Mouse (Mus musculus) limb, embryonic 15.5 days (tissue): ENCODE measurements around the gene Sapcd1. TPM values are rescaled to one million over a fixed set of nuclear protein-coding genes. Genes with fewer than 3 reads are reported as not detected.
"Not testable (repeated sequence)": the region's sequence is repeated elsewhere in the genome, so short reads cannot be mapped to it uniquely, and the experiment has no call there.

Experiments used
- ATAC-seq: fragments of 200-750 bp; cut with Nextera tagmentation; 2 replicates; pipeline ENCODE4 v1.8.0; 2017; ENCODE audit warnings: low read depth, moderate TSS enrichment; ENCODE audit not compliant: insufficient number of reproducible peaks, low FRiP score, low TSS enrichment
- H3K27ac ChIP-seq: fragments of 300-500 bp; sonication (generic); 2 replicates; pipeline ENCODE4 v1.5.1; 2015; ENCODE audit warnings: moderate library complexity, mild to moderate bottlenecking, inconsistent platforms
- H3K27me3 ChIP-seq: fragments of 300-500 bp; sonication (generic); 2 replicates; pipeline ENCODE4 v1.6.1; 2015; ENCODE audit warnings: inconsistent platforms
- H3K36me3 ChIP-seq: fragments of 300-500 bp; sonication (generic); 2 replicates; pipeline ENCODE4 v1.6.1; 2015; ENCODE audit warnings: inconsistent platforms
- H3K4me1 ChIP-seq: fragments of 300-500 bp; sonication (generic); 2 replicates; pipeline ENCODE4 v1.6.1; 2015; ENCODE audit warnings: inconsistent platforms
- H3K4me2 ChIP-seq: fragments of 300-500 bp; sonication (generic); 2 replicates; pipeline ENCODE4 v1.6.1; 2015; ENCODE audit warnings: mild to moderate bottlenecking, inconsistent platforms
- H3K4me3 ChIP-seq: fragments of 300-500 bp; sonication (generic); 2 replicates; pipeline ENCODE4 v1.5.1; 2015; ENCODE audit warnings: mild to moderate bottlenecking, inconsistent platforms
- H3K9ac ChIP-seq: fragments of 300-500 bp; sonication (generic); 2 replicates; pipeline ENCODE4 v1.6.1; 2015; ENCODE audit warnings: inconsistent platforms
- H3K9me3 ChIP-seq: fragments of 300-500 bp; sonication (generic); 2 replicates; pipeline ENCODE4 v1.6.1; 2016; ENCODE audit warnings: inconsistent platforms
- WGBS: fragments of 180-500 bp; shearing (Covaris S2); methylation state at CpG from one replicate; pipeline ENCODE4 v1.1.7; 2015; 5-methylcytosine and 5-hydroxymethylcytosine counted together
- polyA plus RNA-seq: library from polyadenylated mRNA; unstranded; fragments of >200 nt; fragmentation: Nextera tagmentation; extraction: Ambion mirVana; gene quantifications from 2 replicates; pipeline ENCODE4 v1.2.1, GENCODE M21; 2015

Gene Sapcd1
- polyA plus RNA-seq, 1 experiment from 2014 or later = 9.4 TPM

DNA sequence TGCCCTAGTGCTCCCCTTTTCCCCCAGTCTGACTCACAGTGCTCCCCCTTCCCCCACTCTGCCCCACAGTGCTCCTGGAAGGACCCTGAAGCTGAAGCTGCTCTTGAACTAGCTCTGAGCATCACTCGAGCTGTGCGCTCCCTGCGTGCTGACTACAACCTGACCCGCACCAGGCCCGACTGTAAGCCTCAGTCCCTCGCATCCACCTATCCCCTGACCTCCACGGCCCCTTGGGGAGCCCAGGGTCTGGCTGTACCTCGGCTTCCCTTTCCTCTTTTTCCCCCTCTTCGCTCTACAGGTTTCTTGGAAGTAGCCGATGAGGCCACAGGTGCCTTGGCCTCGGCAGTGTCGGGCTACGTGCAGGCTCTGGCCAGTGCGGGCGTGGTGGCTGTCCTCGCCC, 12.5 kb downstream of the Sapcd1 start:
- Histone ChIP-seq H3K27ac (no peak overlapping the region), H3K36me3 (peaks cover 65% of the 10 kb centered on the region), H3K9me3 (no peaks in the 10 kb centered on the region), H3K4me1 (peaks cover 14% of the 10 kb centered on the region), H3K4me2 (no peak overlapping the region), H3K4me3 (no peak overlapping the region), H3K9ac (no peak overlapping the region), H3K27me3 (no peaks in the 10 kb centered on the region)
- ATAC-seq = no peak
- WGBS = 90% methylated on average over 16 of the region's 16 CpGs

- H3K36me3 ChIP-seq = peaks cover 84% of the 10 kb centered on the region
- no peaks in the 10 kb centered on the region for H3K9me3 ChIP-seq
- no peak overlapping the region for H3K27ac ChIP-seq
- ATAC-seq = no peak
- H3K27me3 ChIP-seq = no peaks in the 10 kb centered on the region
- no peak overlapping the region for H3K4me2 ChIP-seq
- peaks cover 14% of the 10 kb centered on the region for H3K4me1 ChIP-seq
- H3K4me3 ChIP-seq = no peak overlapping the region
- H3K9ac ChIP-seq = no peak overlapping the region
- WGBS = 83% methylated on average over 6 of the region's 6 CpGs
Measured at GRCm38 (mm10) chr17:35013221-35013620, 14.6 kb downstream of the Sapcd1 start.

GRCm38 (mm10) chr17:35012430-35012829, 15.4 kb downstream of the Sapcd1 start:
- no peak for ATAC-seq
- H3K27ac ChIP-seq = no peak overlapping the region
- no peak overlapping the region for H3K4me3 ChIP-seq

GRCm38 (mm10) chr17:35011440-35011839, 16.4 kb downstream of the Sapcd1 start:
- no peak for ATAC-seq
- H3K4me2 ChIP-seq = no peak overlapping the region
- H3K9me3 ChIP-seq = no peaks in the 10 kb centered on the region
- no peak overlapping the region for H3K27ac ChIP-seq
- no peaks in the 10 kb centered on the region for H3K27me3 ChIP-seq
- no peak overlapping the region for H3K4me3 ChIP-seq
- peaks cover 10% of the 10 kb centered on the region for H3K4me1 ChIP-seq
- peaks cover 98% of the 10 kb centered on the region for H3K36me3 ChIP-seq
- WGBS = 94% methylated on average over 8 of the region's 8 CpGs
- no peak overlapping the region for H3K9ac ChIP-seq

More at GRCm38 (mm10) chr17:35012430-35012829, 15.4 kb downstream of the Sapcd1 start:
- Histone ChIP-seq H3K36me3 (peaks cover 92% of the 10 kb centered on the region), H3K9ac (no peak overlapping the region), H3K4me1 (peaks cover 14% of the 10 kb centered on the region), H3K27me3 (no peaks in the 10 kb centered on the region), H3K9me3 (no peaks in the 10 kb centered on the region), H3K4me2 (no peak overlapping the region)
- 84% methylated on average over 13 of the region's 13 CpGs for WGBS

GRCm38 (mm10) chr17:35009586-35009985, 18.2 kb downstream of the Sapcd1 start:
- H3K36me3 ChIP-seq = peaks cover 95% of the 10 kb centered on the region
- H3K27me3 ChIP-seq = no peaks in the 10 kb centered on the region
- H3K27ac ChIP-seq = no peak overlapping the region
- H3K9ac ChIP-seq = no peak overlapping the region
- no peak overlapping the region for H3K4me3 ChIP-seq
- 87% methylated on average over 7 of the region's 7 CpGs for WGBS
- no peaks in the 10 kb centered on the region for H3K4me1 ChIP-seq
- no peak for ATAC-seq
- H3K4me2 ChIP-seq = no peak overlapping the region
- H3K9me3 ChIP-seq = no peaks in the 10 kb centered on the region

- ATAC-seq = no peak
- peaks cover 10% of the 10 kb centered on the region for H3K4me1 ChIP-seq
- peaks cover 81% of the 10 kb centered on the region for H3K36me3 ChIP-seq
- H3K9ac ChIP-seq = no peak overlapping the region
- no peak overlapping the region for H3K4me3 ChIP-seq
- WGBS = 94% methylated on average over 7 of the region's 7 CpGs
- H3K9me3 ChIP-seq = no peaks in the 10 kb centered on the region
- H3K4me2 ChIP-seq = no peak overlapping the region
- H3K27ac ChIP-seq = no peak overlapping the region
- no peaks in the 10 kb centered on the region for H3K27me3 ChIP-seq
Measured at GRCm38 (mm10) chr17:35007387-35007991, 20.3 kb downstream of the Sapcd1 start.

GRCm38 (mm10) chr17:35005902-35006301, 21.9 kb downstream of the Sapcd1 start:
- ATAC-seq, H3K27ac ChIP-seq, H3K9ac ChIP-seq, H3K4me2 ChIP-seq, H3K4me3 ChIP-seq, H3K27me3 ChIP-seq, H3K9me3 ChIP-seq: not testable (repeated sequence)
- Histone ChIP-seq H3K4me1 (peaks cover 18% of the 10 kb centered on the region), H3K36me3 (peaks cover 65% of the 10 kb centered on the region)
- 91% methylated on average over 5 of the region's 5 CpGs for WGBS

GRCm38 (mm10) chr17:35005158-35005557, 22.7 kb downstream of the Sapcd1 start:
- peaks cover 18% of the 10 kb centered on the region for H3K4me1 ChIP-seq
- H3K4me2 ChIP-seq = no peak overlapping the region
- ATAC-seq = no peak
- no peak overlapping the region for H3K4me3 ChIP-seq
- no peak overlapping the region for H3K27ac ChIP-seq
- WGBS = 92% methylated on average over 10 of the region's 10 CpGs
- H3K27me3 ChIP-seq = no peaks in the 10 kb centered on the region
- H3K36me3 ChIP-seq = peaks cover 57% of the 10 kb centered on the region
- H3K9ac ChIP-seq = no peak overlapping the region
- H3K9me3 ChIP-seq = no peaks in the 10 kb centered on the region

DNA sequence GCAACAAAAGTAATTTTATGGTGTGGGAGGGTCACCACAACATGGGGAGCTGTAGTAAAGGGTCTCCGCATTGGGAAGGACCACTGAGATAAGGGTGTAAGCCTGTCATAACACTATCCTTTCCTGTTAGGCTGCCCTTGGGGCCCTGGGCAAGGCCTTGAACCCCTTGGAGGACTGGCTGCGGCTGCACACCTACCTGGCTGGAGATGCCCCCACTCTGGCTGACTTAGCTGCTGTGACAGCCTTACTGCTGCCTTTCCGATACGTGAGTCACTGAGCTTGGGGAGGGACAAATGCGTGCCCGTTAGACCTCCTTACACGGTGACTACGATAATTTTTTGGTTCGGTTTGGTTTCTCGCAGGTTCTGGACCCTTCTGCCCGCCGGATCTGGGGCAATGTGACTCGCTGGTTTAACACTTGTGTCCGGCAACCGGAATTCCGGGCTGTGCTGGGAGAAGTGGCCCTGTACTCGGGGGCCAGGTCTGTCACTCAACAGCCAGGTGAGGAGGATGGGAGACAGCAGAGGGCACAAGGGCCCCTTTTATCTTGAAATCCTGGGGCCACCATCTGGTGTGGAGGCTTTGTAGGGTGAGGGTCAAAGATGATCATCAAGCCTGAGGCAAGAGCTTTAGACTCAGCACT, 23.6 kb downstream of the Sapcd1 start:
- peaks cover 28% of the 10 kb centered on the region for H3K4me1 ChIP-seq
- no peak overlapping the region for H3K27ac ChIP-seq
- no peak overlapping the region for H3K9ac ChIP-seq
- H3K36me3 ChIP-seq = peaks cover 49% of the 10 kb centered on the region
- no peak overlapping the region for H3K4me3 ChIP-seq
- 96% methylated on average over 17 of the region's 17 CpGs for WGBS
- H3K9me3 ChIP-seq = no peaks in the 10 kb centered on the region
- no peak overlapping the region for H3K4me2 ChIP-seq
- ATAC-seq = no peak
- no peaks in the 10 kb centered on the region for H3K27me3 ChIP-seq

DNA sequence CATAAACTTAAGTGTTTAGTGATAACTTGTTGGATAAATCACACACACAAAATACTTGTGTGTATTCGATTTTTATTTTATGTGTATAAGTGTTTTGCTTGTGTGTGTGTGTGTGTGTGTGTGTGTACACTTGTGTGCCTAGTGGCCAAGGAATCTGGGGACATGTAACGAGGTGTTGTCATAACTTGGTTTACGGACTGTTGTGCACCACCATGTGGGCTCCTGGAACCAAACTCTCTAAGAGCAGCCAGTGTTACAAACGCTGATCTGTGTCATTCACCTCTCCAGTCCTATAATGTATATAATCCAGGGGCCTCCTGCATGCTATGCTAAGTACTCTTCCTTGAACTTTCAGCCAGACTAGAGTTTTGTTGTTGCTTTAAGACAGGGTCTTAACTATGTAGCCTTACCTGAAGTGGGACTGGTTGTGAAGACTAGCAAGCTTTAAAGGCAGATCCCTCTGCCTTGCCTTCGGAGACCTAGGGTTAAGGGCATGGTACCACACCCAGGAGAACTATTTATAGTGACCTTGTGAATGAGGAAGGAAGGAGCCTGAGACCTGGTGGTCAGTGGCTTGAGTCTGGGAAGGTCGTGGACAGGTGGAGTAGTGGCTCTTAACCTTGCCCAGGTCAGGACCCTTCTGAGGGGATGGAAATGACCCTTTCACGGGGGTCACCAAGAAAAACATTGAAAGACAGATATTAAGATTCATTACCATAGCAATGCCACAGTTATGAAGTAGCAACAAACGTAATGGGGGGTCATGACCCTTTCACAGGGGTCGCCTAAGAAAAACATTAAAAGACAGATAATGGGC, 24.6 kb downstream of the Sapcd1 start:
- peaks cover 33% of the 10 kb centered on the region for H3K4me1 ChIP-seq
- H3K9ac ChIP-seq = peak overlapping the region; percentile 94; the same call in 1 of the 2 replicates
- no peak overlapping the region; the same call in 1 of the 2 replicates for H3K4me3 ChIP-seq
- H3K36me3 ChIP-seq = peaks cover 47% of the 10 kb centered on the region
- ATAC-seq = no peak
- H3K4me2 ChIP-seq = peak overlapping the region; percentile 95; the same call in 1 of the 2 replicates
- H3K27me3 ChIP-seq = no peaks in the 10 kb centered on the region
- no peak overlapping the region for H3K27ac ChIP-seq
- no peaks in the 10 kb centered on the region for H3K9me3 ChIP-seq
- WGBS = 56% methylated on average over 9 of the region's 9 CpGs

DNA sequence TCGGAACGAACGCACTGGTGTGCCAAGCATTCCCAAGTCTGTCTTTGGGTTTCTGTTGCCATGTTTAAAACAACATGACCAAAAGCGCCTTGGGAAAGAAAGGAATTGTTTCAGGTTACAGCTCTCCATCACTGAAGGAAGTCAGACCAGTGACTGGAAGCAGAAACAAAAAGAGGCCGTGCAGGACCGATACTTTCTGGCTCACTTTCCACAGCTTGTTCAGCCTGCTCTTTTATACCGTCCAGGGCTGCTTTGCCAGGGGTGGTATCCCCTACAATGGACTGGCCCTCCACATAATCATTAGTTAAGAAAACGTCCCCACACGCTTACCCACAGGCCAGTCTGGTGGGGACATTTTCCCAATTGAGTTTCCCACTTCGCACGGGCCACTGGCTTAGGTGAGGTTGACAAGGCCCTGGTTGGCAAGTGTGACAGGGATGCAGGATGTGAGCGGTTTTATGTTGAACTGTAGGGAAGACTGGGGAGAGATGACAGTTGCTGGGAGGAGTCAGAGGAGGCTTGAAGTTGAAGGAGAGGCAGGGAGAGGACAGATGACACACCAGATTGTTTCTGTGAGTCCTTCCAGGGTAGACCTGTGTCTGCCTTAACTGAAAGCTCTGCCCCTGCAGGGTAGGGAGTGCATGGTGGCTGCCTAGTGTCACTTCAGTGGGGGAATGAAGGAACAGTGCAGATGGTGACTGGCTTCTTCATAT, 25.5 kb downstream of the Sapcd1 start:
- Histone ChIP-seq H3K36me3 (peaks cover 47% of the 10 kb centered on the region), H3K9me3 (no peaks in the 10 kb centered on the region), H3K4me1 (peaks cover 33% of the 10 kb centered on the region), H3K9ac (peak overlapping the region; percentile 94), H3K27ac (peak overlapping the region; percentile 99), H3K4me2 (peak overlapping the region; percentile 95), H3K27me3 (no peaks in the 10 kb centered on the region), H3K4me3 (peak overlapping the region; percentile 93)
- 6% methylated on average over 12 of the region's 12 CpGs for WGBS
- no peak for ATAC-seq
